Mouse (Mus musculus) right cerebral cortex, postnatal 36 days (tissue): ENCODE results near the gene Baz2a.
"Not testable (repeated sequence)": the region's sequence is repeated elsewhere in the genome, so short reads cannot be mapped to it uniquely, and the experiment has no call there.

Experiments
- DNase-seq, 2 experiments: peaks; one replicate each; pipeline ENCODE4 v3.0.0; 2022; ENCODE audit warnings: low spot score in 2 of 2, mixed read lengths in 1 of 2

Baz2a gene

DNA sequence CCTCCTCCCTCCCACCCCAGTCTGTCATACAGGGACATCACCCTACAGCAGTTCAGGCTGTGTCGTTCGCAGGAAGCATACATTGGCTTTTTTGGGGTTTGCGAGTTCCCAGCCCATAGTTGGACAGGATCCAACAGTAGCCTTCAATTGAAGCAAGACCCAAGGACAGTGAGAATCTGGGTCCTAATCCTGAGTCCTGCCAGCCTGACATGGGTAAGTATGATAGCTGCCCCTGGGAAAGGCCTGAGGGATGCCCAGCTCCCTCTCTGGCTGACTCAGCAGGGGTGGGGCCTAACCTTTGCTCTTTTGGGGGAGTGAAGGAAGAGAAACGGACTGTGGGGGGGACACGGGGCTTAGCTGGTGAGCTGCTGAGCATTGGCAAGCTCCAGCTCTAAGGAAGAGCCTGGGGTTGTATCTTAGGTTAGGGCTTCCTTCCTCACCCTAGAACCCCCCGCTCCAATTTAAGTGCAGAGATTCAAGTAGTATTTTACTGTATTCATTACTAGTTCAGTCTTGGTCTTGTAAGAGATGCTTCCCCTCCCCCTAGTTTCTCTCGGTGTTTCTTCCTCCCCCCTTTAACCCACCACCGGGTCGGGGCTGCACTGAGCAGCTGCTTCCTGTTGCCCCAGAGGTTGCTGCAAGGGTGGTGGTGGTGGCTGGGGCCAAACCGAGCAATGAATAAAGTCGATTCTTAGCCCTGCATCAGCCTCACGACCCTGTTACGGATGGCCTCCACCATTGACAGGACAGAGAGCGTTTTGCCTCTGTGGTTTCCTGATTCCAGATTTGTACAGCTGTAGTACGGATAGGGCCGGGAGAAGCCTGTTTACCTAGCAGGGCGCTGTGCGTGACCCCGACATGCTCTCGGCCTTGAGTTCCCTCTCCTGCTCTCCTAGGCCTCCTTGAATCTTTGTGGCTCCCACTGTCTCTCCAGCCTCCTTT lies at the start of gene Baz2a:
Gene Baz2a, plus strand, starts transcription at position 14 of the 942 bp plus-strand sequence.
- DNase-seq = no peak

DNA sequence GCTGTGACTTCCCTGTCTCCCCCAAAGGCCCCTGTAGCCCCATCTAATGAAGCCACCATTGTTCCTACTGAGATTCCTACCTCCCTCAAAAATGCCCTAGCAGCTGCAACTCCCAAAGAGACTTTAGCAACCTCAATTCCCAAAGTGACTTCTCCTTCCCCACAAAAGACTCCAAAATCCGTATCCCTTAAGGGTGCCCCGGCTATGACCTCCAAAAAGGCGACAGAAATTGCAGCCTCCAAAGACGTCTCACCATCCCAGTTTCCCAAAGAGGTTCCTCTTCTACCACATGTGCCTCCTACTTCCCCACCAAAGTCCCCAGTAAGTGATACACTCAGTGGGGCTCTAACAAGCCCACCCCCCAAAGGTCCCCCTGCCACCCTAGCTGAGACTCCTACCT lies 49.7 kb upstream of the Baz2a start:
- DNase-seq = no peak

DNA sequence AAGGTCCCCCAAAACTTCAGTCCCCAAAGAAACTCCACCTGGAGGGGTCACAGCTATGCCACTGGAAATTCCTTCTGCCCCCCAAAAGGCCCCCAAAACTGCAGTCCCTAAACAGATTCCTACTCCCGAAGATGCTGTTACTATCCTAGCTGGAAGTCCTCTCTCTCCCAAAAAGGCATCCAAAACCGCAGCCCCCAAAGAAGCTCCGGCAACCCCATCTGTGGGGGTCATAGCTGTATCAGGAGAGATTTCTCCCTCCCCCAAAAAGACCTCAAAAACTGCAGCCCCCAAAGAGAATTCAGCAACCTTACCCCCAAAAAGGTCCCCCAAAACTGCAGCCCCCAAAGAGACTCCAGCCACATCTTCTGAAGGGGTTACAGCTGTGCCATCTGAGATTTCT lies 48.9 kb upstream of the Baz2a start:
- no peak for DNase-seq

DNA sequence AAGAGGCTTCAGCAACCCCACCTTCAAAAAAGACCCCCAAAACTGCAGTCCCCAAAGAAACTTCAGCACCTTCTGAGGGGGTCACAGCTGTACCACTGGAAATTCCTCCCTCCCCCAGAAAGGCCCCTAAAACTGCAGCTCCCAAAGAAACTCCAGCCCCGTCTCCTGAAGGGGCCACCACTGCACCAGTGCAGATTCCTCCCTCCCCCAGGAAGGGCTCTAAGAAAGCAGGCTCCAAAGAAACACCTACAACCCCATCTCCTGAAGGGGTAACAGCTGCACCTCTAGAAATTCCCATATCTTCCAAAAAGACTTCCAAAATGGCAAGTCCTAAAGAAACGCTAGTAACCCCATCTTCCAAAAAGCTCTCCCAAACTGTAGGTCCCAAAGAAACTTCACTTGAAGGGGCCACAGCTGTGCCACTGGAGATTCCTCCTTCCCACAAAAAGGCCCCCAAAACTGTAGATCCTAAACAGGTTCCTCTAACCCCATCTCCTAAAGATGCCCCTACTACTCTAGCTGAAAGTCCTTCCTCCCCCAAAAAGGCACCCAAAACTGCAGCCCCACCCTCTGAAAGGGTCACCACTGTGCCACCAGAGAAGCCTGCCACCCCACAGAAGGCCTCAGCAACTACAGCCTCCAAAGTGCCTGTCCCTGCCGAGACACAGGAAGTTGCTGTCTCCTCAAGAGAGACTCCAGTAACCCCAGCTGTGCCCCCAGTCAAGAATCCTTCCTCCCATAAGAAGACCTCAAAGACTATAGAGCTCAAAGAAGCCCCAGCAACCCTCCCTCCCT lies 48.1 kb upstream of the Baz2a start:
- no peak for DNase-seq

DNA sequence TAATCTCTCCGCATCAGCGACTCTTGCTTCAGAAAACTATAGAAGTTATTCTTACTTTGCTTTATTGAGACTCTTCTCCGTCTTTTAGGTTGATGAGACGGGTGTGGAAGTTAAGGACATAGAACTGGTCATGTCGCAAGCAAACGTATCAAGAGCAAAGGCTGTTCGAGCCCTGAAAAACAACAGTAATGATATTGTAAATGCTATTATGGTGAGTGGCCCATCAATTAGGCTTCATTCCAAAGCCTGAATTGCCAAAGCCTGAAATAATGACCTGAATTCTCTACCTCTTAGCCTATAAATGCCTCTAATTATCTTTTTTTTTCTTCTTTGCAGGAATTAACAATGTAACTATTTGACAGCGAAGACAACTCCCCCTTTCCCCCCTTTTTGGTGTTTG lies 43.2 kb upstream of the Baz2a start:
- DNase-seq = no peak

DNA sequence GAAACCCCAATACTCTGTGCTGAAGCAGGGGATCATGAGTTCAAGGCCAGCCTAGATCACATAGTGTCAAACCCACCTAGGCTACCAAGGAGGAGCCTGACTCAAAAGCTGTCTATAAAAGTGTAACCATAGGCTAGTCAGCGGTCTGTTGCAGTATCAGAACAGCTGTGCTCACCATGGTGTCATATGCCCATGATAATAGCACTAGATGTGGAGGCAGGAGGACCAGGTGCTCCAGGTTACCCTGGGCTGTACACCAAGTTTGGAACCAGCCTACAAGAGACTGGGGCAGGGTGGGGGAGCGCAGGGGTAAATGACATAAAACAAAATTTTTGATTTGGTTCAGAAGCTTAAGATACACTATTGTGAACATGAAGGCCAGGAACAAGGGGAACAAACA lies 41.6 kb upstream of the Baz2a start:
- DNase-seq = no peak

DNA sequence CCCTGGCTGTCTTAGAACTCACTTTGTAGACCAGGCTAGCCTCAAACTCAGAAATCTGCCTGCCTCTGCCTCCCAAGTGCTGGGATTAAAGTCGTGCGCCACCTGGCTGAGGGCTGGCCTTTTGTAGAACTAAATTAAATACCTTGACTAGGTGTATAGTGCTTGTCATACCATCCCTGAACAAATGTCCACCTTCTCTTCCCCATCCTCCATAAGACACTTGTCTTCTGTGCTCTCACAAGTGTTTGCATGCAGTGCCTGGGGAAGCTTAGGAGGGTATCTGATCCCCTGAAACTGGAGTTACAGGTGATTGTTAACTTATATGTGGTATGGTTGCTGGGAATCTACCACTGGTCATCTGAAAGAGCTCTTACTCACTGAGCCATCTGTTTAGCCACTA lies 41.0 kb upstream of the Baz2a start:
- DNase-seq = no peak

DNA sequence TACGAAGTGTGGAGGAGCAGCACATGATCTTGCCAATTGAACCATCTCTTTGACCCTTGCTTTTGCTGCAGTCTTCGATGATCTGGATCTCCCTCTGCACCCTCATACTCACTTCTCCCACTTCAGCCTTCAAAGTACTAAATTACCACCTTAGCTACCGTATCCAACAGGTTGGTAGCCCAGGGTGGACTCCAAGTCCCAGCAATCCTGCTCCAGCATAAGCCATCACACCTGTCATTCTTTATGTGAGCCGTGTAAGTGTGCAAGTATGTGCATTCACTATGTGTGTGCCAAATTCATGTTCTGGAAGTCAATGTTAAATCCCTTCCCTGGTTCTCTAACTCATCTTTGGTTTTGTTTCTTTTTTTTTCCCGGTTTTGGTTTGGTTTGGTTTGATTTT lies 39.8 kb upstream of the Baz2a start:
- DNase-seq = no peak

DNA sequence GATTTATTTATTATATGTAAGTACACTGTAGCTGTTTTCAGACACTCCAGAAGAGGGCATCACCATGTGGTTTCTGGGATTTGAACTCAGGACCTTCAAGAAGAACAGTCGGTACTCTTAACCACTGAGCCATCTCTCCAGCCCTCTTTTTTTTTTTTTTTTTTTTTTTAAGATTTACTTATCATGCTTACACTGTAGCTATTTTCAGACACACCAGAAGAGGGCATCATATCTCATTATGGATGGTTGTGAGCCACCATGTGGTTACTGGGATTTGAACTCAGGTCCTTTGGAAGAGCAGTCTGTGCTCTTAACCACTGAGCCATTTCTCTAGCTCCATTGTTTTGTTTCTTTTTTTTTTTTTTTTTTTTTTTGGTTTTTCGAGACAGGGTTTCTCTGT lies 39.2 kb upstream of the Baz2a start:
- not testable (repeated sequence) for DNase-seq

DNA sequence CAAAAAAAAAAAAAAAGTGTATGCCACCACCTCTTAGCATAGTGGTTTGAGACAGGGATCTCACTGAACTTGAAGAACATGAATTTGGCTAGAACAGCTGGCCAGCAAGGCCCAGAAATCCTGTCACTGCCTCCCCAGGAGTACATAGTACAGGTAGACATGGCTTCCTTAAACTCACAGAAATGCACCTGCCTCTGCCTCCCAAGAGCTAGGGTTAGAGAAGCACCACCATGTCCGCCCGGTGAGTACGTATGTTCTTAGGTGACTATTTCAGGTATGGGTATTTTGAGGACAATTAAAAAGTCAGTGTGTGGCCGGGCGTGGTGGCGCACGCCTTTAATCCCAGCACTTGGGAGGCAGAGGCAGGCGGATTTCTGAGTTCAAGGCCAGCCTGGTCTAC lies 38.4 kb upstream of the Baz2a start:
- DNase-seq = no peak

DNA sequence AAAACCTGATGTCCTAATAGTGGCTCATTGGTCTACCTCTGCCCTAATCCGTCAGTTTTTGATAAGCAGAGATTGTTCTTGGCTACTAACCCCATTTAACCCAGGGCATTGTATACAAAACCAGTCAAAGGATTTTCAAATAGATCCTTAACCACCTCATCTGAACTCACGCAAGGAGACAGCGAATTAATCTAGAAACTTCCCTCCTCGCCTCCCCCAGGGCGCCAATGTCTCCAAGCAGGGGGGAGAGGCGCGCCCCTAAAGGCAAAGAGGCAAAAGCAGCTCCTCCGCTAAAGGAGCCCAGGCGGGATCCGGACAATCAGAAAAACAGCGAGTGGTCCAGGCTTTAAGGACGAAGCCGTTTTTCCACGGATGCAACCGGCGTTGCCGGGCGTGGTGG lies 33.2 kb upstream of the Baz2a start:
- peak in 1 of 2 experiments; percentile 28 for DNase-seq

DNA sequence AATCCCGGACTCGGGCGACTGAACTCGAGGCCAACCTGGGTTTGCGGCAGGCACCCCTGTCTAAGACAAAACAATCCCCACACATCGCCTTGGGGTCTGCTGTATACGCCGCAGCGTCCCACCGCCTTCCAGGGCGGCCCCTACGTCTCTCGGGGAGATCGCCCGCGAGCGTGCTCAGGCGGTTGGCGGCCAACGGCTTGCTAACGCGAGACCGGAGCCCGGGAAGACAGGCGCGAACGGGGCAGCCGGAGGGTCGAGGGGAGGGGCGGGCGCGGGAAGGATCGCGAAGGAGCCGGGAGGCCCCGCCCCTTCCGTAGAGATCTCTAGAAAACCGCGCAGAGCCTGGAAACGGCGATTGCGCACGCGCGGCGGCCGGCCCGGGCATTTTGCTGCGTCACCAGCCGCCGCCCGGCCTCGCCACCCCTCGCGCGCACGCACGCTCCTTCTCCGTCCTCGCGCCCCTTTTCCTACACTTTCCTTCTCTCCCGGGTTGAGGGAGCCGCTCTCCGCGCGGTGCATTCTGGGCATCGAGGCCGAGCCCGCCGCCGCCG lies 32.7 kb upstream of the Baz2a start, which contains the start of gene Ptges3:
Gene Ptges3, plus strand, starts transcription at position 354 of the 551 bp plus-strand sequence.
- DNase-seq = peak; percentile 93 to 95

DNA sequence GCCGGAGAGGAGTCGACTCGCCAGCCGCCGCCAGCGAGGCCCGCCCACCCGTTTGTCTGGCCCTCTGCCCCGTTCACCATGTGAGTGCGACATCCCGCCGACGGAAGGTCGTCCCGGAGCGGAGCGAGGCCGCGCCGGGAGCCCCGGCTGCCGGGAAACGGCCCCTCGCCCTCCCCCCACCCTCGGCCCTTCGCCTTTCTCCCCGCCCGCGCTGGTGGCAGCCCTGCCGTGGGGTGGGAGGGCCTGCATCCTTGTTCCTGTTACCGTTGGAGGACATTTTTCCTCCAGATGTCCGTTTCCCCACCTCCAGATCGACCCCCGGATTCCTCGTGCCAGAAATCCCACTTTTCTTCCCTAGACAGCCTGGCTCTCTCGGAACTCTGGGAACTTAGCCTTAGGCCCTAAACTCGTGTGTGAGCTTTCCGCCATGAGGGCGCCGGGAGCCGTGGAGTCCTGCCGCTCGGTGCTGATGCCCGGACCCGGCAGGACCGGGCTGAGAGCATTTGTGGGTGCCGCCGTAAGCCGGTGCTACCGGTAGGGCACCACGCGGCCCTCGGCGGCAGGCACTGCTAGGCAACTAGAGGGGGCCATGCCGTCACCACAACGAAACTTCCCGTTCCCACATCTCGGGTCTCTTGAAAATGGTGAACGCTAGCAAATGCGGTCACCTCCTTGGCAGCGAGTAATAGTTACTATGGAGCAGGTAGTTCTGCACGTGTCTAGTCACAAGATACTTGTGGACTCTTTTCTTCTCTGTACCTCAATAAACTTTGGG lies 32.0 kb upstream of the Baz2a start:
- DNase-seq = peak in 1 of 2 experiments; percentile 24

DNA sequence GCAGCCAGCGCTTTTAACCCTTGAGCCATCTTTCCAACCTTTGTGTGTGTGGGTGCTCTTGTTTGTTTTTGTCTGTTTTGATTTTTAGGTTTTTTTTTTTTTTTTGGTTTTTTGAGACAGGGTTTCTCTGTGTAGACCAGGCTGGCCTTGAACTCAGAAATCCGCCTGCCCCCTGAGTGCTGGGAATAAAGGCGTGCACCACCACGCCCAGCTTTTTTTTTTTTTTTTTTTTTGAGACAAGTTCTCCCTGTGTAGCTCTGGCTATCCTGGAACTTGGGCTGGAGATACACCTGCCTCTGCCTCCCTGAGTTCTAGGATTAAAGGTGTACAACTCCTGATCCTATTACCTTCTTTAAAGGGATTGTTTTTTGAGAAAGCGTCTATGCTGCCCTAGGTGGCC lies 30.3 kb upstream of the Baz2a start:
- DNase-seq = no peak

DNA sequence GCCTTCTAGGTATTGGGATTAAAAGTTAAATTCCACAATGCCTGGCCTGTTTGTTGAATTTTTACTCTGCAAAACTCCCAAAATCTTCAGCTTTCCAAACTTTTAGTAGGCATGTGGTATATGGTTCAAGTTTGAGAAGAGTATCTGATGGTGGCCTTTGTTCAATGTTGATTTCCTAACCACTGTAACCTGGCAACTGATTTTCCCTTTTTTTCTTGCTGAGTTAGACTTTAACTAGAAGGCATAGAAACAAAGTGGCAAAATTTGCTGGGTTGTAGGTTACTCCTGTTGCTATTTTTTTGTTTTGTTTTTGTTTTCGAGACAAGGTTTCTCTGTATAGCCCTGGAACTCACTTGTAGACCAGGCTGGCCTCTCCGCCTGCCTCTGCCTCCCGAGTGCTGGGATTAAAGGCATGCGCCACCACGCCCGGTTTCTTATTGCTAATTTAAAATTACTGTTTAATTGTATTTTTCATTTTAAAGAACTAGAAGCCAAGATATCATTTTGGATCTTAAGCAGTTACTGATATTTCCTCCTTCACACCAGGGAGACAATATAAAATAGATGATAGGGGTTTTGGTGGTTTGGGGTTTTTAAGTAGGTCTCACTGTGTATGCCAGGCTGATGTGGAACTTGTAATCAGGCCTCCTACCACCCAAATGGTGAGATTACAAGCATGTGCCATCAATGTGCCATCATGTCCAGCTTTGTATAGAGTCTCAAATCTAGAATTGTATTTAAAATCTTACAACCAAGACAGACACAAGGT lies 29.0 kb upstream of the Baz2a start:
- DNase-seq = no peak

DNA sequence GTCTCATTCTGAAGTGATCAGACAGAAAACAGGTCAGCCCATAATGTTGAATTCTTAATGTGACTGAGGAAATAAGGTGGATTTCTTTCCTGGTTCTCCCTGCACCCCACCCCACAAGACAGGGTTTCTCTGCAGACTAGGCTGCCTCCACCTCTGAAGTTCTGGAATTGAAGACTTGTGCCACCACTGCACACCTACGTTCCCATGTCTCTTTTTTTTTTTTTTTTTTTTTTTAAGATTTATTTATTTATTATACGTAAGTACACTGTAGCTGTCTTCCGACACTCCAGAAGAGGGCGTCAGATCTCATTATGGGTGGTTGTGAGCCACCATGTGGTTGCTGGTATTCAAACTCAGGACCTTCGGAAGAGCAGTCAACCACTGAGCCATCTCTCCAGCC lies 25.3 kb upstream of the Baz2a start:
- no peak for DNase-seq

DNA sequence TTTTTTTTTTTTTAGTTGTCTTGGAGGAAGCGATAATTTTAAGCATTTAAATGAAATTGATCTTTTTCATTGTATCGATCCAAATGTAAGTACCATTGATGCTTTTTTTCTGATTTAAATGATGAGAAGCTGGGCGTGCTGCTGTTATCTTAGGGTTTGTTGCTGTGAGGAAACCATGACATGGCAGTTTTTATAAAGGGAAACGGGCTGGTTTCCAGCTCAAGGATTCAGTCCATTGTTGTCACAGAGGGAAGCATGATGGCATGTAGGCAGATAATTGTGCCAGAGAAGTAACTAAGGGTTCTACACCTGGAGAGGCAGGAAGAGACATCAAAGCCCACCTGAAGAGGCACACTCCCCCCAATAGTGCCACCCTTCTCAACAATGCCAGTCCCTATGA lies 22.2 kb upstream of the Baz2a start:
- no peak for DNase-seq

DNA sequence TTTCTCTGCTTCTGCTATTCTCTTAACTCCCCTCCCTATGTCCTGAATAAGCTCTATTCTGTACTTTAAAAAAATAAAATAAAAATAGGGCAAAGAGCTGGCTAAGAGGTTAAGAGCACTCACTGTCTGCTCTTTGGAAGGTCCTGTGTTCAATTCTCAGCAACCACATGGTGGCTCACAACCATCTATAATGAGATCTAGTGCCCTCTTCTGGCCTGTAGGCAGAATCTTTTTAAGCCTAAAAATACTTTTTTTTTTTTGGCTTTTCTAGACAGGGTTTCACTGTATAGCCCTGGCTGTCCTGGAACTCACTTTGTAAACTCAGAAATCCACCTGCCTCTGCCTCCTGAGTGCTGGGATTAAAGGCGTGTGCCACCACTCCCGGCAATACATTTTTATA lies 20.9 kb upstream of the Baz2a start:
- not testable (repeated sequence) for DNase-seq

DNA sequence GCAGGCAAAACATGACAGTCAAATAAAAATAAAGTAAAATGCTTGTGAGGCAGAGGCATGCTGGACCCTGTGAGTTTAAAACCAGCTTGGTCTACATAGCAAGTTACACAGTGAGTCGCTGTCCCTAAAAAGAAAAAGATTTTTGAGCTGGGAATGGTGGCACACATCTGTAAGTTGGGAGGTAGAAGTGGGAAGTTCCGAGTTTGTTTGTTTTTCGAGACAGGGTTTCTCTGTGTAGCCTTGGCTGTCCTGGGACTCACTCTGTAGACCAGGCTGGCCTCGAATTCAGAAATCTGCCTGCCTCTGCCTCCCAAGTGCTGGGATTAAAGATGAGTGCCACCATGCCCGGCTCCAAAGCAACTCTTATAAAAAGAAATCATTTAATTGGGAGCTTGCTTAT lies 13.1 kb upstream of the Baz2a start:
- not testable (repeated sequence) for DNase-seq

DNA sequence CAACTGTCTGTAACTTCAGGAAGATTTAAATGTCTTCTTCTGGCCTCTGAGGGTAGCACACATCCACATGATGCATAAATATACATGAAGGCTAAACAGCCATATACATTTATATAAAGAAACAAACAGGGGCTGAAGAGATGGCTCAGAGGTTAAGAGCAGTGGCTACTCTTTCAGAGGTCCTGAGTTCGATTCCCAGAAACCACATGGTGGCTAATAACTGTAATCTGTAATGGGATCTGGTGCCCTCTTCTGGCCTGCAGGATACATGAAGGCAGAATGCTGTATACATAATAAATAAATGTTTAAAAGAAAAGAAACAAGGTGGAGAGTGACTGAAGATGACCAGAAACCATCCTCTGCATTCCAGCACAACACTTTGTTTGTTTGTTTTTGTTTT lies 10.9 kb upstream of the Baz2a start:
- DNase-seq = no peak
